Mouse (Mus musculus) cerebellum, adult 11 months (tissue): Measurements from ENCODE around the gene Hat1.
"Not testable (repeated sequence)": the region's sequence is repeated elsewhere in the genome, so short reads cannot be mapped to it uniquely, and the experiment has no call there.

Source experiments
- DNase-seq: peaks from one replicate; pipeline ENCODE4 v3.0.0; 2022

Hat1 gene

DNA sequence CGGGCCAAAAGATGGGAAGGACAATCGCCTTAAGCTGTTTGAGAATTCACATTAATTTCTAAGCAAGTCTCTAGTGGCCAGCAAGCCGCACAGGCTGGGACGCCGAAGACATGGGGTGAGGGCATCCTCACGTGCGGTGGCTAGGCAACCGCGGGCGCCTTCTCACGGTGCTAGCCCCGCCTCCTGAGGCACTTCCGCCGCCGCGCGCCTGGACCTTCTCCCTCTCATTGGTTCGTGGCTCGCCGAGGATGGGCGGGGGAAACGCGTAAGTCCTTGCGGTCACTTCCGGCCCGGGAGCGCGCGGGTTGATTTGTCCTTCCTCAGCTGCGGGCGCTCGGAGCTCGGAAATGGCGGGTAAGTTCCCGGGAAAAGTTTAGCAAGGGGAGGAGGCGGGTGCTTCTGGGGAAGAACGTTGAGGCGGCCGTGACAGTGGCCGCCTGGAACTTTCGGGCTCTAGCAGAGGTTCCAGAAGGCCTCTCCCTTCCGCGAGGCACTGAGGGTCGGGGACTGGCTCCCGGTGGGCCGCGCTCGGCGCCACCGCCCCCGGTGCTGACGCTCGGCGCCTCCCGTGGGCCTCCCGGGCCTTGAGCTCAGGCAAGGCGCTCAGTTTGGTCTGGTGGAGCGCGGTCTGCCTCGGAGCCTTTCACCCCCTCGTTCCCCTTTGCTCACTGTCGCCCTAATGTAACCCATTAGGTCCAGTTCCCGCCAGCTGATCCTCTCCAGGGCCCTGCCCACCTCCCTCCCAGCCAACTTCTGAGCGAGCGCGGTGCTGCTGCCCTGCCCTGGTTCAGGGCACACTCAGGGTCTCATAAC lies at the start of gene Hat1:
Gene Hat1, plus strand, starts transcription at position 8 of the 813 bp plus-strand sequence.
- peak; percentile 91 for DNase-seq

DNA sequence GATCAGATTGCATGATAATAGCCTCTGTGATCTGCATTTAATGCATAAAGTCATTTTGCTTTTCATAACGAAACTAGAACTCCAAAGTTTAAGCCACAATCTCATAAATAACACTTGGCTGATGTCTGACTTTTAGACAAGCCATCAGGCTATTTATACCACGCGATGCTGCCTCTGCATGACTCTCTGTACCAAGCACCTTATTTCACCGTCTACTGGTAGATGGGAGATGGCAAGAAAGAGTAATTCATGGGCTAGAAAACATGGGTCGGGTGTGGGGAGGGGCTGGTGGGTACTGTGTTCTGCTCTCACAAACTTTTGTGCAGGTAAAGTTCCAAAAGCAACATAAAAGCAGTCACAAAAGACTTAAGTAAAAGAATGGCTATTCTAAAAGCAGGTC lies 48.6 kb upstream of the Hat1 start:
- no peak for DNase-seq

- no peak for DNase-seq
These were observed 44.7 kb upstream of the Hat1 start for GRCm38 (mm10) chr2:71343884-71344640.

DNA sequence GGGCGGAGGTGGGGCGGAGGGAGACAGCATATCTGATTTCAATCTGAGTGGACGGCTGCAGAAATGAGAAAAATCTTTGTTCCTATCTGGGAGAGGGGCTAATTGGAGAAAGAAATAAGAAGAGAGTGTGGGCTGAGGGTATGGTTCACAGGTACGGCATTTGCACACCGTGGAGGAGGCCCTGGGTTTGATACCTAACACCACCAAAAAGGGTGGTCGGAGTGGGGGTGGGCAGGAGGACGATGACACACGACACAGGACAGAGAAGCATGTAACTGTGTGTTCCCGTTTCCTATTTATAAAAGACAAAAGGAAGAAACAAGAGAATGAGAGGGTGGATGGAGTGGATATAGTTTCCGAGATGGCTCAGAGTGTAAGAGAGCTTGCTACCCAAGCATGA lies 41.6 kb upstream of the Hat1 start:
- no peak for DNase-seq

GRCm38 (mm10) chr2:71347732-71348490 lies 40.8 kb upstream of the Hat1 start:
- no peak for DNase-seq

DNA sequence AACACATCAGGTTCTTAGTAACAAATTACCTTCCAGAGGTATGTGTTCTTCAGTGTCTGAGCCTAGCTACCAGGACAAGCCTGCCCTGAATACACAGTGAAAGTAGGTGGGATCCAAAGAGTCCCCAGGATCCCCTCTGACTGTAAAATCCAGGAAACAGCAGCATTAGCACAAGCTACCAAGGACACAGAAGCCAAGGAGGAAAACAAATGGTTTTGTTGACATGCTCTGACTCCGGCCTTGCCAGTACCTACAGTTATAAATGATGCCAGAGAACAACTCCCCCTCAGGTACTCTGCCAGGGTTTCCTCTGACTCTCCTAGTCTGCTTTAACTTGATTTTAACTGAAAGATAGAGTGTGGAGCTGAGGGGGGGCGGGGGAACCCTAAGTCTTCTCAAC lies 39.2 kb upstream of the Hat1 start:
- DNase-seq = no peak

DNA sequence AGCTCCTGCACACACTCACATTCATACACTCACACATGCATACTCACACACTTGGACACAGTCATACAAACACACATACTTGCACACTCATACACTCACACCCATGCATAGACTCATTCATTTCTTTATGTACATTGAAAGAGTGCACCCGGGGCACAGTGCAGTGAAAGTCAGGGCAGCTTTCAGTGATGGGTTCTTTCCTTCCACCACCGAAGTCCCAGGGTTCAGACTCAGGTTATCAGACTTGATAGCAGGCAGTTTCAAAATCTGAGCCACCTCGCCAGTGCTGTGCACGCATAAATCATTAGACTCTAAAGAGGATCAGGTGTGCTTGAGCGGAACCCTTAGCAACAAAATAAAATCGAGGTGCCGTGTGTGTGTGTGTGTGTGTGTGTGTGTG lies 38.6 kb upstream of the Hat1 start:
- no peak for DNase-seq

DNA sequence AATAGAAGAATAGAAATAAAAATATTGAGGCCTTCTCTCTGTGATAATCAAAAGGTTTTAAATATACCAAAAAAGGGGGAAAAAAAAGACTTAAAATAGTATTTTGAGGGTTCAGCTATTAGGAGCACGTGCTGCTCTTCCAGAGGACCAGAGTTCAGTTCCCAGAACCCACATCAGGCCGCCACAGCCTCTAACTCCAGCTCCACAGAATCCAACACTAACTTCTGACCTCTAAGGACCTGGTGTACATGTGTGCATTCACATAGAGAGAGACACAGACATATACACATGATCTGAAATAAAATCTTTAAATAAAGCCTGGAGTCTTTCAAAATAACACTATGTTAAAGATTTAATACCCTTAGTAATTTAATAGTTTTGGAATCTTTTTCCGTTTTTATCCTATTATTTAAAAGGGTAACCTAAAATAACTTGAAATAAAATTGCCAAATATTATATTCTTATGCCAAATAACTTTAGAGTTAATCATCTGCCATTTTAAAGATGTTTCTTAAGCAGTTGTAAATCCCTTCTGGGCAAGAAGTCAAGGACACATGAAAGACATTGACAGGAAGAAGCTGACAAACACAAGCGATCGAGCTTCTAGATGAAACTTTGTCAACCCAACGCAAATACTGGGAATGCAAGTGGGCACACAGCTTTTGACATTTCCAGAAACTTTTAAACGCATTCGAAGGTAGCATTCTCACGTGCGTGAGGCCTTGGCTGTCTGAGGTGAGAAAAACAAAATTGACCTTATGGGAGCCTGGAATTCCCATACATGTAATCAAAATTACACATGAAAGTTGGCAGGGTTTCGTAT lies 37.6 kb upstream of the Hat1 start:
- DNase-seq = no peak

GRCm38 (mm10) chr2:71351727-71351987 lies 37.1 kb upstream of the Hat1 start:
- no peak for DNase-seq

DNA sequence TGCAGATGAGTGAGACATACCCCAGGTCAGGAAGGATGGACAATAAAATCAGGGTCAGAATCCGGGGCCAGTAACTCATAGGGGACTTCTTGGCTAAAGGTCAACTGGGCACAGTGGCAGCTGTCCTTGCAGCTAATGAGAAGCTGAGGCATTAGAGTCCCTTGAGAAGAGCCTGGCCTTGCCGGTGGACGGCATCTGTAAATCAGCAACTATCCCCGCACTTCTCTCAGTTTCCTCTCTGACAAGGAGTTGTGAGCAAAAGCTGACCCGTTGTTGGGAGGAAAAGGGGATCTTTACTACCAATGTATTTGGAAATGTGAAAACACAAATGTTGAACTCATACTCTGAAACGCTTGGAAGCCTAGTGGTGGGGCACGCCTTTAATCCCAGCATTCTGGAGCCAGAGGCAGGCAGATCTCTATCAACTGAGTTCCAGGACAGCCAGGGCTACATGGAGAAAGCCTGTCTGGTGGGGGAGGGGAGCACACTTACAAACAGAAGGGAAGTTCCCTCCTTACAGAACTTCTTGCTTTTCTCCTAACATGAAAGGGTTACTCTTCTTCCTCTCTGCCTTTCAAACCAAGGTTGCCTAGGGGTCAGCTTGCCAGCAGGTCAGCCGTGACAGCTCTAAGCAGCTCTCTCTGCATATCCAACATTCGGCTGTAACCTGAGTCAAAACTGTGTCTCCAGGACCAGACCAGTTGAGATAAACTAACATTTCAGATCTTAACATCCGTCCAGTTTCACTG lies 35.3 kb upstream of the Hat1 start:
- no peak for DNase-seq

DNA sequence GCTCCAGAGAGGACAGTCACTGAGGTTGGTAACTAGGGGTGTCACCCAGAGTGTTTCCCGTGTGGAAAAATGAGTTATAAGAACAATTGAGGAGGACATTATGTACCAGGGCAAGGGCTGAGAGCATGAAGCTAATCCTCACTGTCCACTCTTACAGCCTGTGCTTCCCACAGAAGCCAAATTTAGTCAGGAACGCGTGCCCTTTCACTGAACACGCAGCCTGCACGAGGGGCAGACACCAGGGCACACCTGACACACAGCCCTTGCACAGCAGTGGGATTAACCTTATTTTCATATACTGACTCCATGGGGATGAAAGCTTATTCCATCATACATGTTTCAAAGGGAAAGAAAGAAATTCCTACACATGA lies 34.7 kb upstream of the Hat1 start:
- DNase-seq = no peak

DNA sequence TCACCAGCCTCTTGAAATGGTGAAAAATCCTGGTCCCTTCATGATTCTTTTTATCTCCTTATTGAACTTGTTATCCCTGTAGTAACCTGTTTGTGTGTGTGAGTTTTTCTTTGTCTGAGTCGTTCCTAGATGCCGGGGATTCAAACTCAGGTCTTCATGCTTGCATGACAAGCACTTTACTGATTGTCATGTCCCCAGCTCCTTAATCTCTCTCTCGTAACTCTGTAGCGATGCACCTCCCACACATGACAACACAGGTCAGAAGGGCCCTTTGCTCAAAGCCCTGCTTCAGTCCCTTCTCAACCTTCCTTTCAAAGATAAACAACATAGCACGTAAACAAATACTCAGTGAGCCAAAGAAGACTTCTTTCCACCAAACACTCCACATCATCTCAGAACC lies 30.4 kb upstream of the Hat1 start:
- DNase-seq = no peak

- no peak for DNase-seq
These were observed 28.6 kb upstream of the Hat1 start for GRCm38 (mm10) chr2:71360192-71360591.

DNA sequence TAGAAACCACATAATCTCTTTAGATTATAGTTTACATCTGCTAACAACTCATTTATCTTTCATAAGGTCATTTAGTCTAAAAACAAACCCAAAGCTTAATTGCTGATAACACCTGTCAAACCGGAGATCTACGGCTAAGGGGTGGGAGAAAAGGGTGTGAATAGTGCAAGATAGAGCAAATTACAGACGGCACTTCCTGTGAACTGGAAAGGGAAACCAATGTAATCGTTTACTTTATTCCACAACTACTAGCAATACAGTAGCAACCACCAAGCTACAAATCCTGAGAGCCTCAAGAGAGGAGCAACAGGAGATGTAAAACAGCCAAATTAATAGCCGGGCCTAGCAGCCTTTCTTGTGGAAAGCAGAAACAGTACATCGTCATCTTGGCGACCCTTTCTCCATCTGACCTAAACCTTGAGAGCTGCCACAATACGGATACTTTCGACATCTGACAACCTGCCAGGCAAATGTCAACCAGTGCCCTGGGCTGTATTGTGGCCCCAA lies 22.1 kb upstream of the Hat1 start:
- no peak for DNase-seq

GRCm38 (mm10) chr2:71367125-71367880 lies 21.5 kb upstream of the Hat1 start, which contains the start of gene Slc25a12:
Slc25a12 (minus strand) TSS chr2:71367749.
- peak; percentile 79 for DNase-seq

DNA sequence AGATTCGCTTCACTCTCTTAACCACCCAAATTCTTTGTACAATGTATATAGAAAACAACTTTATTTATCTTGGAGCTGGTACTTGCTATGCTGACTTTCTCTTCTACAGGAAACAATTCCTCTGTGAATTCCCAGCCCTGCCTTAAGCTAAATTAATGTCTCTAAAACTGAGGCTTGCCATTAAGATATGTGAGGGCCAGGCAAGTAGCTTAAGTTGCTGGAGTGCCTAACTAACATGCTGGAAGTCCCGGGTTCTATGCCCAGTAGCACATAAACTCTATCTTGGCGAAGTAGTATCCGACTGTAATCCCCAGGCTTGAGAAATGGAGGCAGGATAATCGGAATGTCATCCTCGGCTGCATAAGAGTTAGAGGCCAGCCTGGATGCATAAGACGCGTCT lies 20.7 kb upstream of the Hat1 start:
- DNase-seq = no peak

GRCm38 (mm10) chr2:71371790-71372189 lies 17.0 kb upstream of the Hat1 start:
- DNase-seq = no peak

GRCm38 (mm10) chr2:71372261-71372660 lies 16.5 kb upstream of the Hat1 start:
- not testable (repeated sequence) for DNase-seq

DNA sequence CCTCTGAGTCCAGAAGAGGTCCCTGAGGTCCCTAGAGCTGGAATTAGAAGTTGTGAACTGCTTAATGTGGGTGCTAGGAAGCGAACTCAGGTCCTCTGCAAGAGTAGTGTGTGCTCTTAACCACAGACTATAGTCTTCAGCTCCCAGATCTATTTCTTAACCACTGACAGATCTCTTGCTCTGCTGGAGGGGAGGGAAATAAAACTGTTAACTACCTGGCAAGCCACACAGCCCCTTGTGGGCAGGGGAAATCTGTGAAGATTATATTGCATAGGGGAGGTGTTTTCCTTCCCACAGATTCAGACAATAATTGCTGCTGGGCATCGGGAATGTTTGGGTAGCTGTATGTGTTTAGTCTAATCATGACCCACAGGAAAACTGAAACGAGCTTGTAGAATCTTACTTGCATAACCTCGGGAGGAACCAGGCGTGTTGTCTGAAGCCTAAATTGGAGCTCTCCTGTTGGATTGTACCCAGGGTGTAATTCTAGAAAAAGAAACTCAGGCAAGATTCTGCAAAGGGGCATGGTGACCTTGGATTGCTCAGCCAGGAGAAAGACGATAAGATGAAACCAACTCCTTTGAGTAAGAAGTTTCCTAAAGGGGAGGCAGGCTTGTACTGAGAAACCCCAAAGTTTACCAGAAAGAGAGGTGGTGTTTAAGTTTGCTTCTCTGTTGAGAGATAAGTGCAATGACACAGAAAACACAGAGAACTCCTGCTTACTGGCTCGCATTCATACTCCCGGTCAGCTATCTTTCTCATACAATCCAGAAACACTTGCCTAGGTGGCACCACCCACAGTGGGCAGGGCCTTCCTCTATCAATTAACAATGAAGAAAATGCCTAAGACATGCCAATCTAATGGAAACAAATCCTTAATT lies 14.2 kb upstream of the Hat1 start:
- DNase-seq = no peak

DNA sequence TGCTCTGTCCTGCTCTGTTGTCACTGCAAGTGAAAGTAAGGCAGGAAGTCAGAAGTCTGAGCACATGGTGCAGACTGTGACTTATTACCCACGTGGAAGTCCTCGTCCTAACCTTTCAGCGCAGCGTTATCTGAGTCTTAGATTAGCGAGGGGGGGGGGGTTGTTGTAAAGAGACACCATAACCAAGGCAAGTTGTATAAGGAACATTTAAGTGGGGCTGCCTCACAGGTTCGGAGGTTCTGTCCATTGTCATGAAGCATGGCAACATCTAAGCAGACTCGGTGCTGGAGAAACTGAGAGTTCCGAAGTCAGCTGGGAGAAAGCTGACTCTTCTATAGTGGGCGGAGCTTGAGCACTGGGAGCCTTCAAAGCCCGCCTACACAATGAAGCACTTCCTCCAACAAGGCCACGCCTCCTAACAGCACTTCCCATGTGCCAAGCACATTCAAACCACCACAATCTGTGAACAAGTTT lies 12.3 kb upstream of the Hat1 start:
- DNase-seq = no peak
